Mouse (Mus musculus) yolk sac, embryonic 10.5 days (tissue): ENCODE measurements around the gene Lamc2.
A peak's percentile ranks its signal among the peaks of the same experiment; 100 is the strongest.

Source experiments
- DNase-seq: peaks from one replicate; pipeline ENCODE4 v3.0.0-alpha.2; 2017; ENCODE audit warnings: low spot score

The Lamc2 gene

GRCm38 (mm10) chr1:153180160-153180559 is 6.1 kb downstream of the Lamc2 start:
- no peak for DNase-seq

DNA sequence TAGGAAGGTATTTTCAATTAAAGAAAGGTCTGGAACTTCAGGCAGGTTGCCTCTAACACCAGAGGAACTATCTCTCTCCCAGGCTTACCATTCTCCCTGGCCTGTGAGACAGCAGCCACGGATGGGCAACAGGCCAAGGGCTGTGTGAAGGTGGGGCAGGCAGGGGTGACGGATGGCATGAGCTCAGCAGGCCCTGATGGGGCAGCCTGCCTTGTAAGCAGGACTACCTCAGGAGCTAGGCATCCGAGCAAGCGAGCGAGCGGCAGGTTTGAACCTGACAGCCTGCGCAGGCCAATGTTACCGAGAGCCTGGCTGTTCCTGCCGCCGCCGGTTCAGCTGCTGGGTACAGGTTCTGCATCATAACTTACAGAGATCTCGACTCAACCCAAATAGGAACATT is 11.4 kb downstream of the Lamc2 start:
- no peak for DNase-seq

GRCm38 (mm10) chr1:153173276-153173675 is 13.0 kb downstream of the Lamc2 start:
- DNase-seq = no peak

DNA sequence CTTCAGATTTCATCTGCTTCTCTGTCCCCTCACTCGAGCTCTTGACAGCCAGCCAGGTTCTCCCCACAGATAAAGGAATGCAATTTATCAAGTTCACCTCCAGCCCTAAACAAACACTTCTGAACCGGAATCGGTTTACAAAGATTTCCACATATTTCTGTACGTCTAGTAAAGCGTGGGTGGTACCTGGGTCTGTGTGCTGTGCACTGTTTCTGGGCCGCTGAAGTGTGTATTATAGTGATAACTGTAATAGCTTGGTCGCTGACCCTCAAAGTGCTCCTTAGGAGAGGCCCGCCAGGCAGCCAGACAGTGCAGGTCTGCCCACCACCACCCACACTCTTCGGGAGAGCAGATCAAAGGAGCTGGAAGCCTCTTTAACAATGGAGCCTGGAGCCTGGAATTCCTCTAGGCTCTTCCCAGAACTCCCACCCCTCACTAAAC is 13.9 kb downstream of the Lamc2 start:
- DNase-seq = peak; percentile 28

DNA sequence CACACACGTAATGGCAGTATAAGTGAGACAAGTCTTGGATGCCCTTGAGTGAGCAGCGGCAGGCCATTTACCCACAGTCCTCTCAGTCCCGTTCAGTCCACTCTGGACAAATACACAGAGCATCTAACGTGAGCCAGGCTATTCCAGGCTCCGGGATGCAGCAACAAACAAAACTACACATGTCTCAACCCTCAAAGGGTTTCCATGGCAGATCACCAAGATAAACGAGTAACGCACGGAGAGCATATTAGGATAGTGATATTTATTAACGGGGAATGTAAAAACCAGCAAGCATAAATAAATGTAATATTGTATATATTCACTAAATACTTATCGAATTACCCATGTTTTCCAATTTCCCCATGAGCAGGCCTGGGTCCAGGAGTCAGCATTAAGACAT is 15.2 kb downstream of the Lamc2 start:
- no peak for DNase-seq

DNA sequence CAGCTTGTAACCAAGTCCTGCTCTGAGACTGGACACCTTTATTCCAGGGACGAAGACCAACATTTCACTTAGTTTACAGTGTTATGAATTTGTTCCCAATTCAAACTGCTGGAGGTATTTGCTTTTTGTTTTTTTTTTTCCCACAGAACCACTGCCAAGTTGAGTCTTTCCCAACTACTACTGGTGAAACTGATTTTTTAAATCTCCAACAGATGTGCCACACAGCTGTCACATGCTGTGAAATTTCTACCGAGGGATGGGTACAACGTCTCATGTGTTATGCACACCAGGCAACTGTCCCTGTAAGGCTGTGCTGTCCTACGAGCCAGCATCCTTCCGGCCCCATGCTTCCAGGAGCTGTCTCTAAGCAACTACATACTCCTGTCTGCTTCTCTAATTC is 18.0 kb downstream of the Lamc2 start:
- DNase-seq = no peak

DNA sequence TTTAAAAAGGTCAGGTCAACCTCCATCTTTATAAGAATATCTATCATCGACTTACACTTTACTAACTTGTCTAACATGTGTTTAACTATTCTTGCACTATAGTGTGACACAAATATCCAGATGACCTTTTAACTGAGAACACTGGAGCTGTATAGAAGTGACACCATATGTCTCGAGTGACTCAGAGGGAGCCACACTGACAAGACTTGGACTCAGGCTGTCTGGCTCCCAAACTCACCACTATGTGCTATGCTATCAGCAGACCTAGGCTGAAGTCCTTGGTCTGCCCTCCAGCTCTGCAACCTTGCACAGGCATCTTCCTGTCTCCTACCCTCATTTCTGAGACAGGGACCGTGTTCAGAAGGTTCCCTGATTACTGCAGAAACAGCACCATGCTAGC is 22.4 kb downstream of the Lamc2 start:
- DNase-seq = no peak

DNA sequence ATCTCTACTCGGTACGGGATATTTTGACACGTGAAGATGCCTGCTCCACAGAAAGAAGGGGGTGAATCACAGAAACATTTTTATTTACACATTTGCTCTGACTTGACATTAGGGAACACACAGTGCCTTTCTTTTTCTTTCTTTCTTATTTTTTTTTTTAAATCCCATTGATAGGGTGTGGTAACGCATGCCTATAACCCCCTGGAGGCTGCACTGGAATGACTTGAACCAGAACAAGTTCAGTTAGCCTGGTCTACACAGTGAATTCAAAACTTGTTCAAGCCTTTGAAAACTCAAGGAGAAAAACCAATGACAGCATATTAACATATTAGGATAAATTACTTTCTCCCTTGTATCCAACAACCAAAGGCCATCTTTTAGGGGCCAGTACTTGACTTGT is 27.1 kb downstream of the Lamc2 start:
- DNase-seq = no peak

- DNase-seq = no peak
Observed at GRCm38 (mm10) chr1:153157021-153157623, 29.1 kb downstream of the Lamc2 start.

- DNase-seq = no peak
Observed at GRCm38 (mm10) chr1:153155364-153155763, 30.9 kb downstream of the Lamc2 start.

GRCm38 (mm10) chr1:153153619-153154137 is 32.6 kb downstream of the Lamc2 start:
- no peak for DNase-seq

DNA sequence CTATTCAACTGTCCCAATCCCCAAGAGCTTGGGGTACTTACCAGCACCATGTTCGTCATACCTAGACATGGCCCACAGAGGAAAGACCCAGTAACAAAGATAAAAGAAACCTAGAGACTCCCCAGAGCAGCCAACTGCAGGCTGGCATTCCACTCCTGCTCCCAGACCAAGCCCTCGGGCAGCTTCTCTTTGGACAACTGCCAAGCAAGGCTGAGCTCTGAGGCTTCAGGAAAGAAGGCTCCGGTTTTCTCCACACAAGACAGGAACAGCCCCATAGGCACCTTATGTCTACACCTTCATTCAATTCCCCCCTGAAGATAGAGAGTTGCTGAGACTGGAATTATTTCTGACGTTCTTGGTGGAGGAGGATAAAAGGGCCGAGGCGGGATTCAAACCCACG is 33.7 kb downstream of the Lamc2 start:
- no peak for DNase-seq

- no peak for DNase-seq
Observed at GRCm38 (mm10) chr1:153145791-153146190, 40.5 kb downstream of the Lamc2 start.

GRCm38 (mm10) chr1:153144021-153144420 is 42.2 kb downstream of the Lamc2 start:
- no peak for DNase-seq

GRCm38 (mm10) chr1:153140747-153141228 is 45.5 kb downstream of the Lamc2 start:
- DNase-seq = peak; percentile 57

DNA sequence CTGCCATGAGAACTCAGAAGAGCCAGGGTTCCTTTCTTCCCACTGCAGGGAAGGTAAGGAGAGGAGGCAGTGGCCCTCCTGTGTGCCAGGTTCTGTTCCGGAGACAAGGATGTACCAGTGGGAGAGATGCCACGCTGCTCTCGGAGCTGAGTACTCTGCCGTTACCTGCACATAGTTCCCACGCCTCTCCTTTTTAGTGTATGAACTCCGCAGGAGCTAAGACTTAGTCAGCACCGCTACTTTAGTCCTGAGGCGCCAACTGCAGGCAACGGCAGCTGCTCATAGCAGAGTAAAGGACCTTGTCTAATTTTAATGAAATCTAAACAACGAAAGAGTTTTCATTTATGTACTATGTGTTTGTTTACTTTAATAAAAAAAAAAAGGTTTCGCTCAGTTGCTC is 46.0 kb downstream of the Lamc2 start:
- DNase-seq = no peak

DNA sequence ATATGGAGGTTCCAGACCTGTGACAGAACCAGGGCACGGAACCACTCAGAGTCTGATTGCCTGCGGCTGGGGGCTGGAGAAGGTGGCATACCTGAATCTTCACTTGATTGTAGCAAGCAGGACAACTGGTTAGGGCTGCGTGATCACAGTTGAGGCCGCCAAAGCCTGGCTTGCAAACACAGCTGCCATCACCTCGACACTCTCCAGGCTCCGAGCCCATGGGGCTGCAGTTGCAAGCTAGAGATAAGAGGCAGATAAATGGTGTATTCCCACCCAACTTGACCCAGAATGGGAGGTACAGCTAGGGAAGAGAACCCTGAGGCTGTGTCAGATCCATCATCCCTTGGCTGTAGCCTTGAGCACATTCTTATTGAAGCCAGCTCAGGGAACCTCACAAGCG is 46.6 kb downstream of the Lamc2 start:
- DNase-seq = peak; percentile 35

DNA sequence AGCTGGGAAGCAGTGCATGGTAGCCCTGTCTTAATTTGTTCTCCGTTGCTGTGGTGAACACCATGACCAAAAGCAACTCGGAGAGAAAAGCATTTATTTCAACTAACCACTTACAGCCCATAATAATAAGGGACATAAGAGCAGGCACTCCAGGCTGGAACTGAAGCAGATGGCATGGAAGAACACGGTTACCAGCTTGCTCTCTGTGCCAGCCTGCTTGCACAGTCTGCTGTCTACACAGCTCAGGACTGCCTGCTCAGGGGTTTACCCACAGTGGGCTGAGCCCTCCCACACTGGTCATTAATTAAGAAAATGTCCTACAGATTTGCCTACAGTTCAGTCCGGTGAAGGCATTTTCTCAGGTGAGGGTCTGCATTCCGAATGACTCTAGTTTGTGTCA is 47.8 kb downstream of the Lamc2 start:
- no peak for DNase-seq

GRCm38 (mm10) chr1:153136647-153137046 is 49.6 kb downstream of the Lamc2 start:
- peak; percentile 22 for DNase-seq

- DNase-seq = peak; percentile 56
Observed at GRCm38 (mm10) chr1:153133865-153134781, 52.1 kb downstream of the Lamc2 start.

DNA sequence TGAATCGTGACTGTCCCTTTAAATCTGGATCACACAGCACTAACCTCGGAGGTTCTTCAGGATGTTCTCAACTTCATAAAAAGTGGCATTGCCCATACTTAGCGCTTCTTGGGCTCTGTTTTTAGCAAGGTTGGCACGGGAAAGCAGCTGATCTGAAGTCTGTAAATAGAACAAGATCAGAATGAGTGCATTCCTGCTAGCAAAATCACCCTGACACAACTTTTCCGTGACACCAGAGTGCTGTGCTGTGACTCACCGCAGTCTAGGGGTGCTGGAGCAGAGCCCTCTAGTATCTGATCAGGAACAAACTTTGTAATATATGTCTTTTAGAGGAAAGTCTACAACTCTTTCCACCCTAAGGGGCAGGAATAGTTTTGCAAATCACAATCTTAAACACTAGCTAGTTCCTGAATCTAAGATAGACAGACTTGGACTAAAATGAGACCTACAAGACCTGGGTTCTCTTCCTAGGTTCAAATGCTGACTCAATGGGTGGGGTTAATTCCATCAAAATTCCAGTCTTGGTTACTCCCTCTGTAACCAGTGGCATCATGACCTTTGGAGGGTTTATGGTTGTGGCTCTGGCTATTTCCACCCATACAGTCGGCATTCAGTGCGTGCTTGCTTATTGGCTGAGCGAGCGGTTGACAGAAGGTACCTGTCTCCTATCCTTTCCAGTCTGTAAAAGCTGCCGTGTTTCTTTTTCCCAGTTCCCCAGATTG is 56.1 kb downstream of the Lamc2 start:
- DNase-seq = no peak

GRCm38 (mm10) chr1:153128780-153129179 is 57.5 kb downstream of the Lamc2 start:
- DNase-seq = no peak
